Mouse (Mus musculus) midbrain, postnatal 0 days (tissue): ENCODE measurements around the gene Camta1. TPM values are rescaled to one million over a fixed set of nuclear protein-coding genes. Genes with fewer than 3 reads are reported as not detected.

Source experiments
- ATAC-seq: fragments of 200-750 bp; cut with Nextera tagmentation; 2 replicates; pipeline ENCODE4 v1.8.0; 2017; ENCODE audit warnings: moderate number of reproducible peaks, mild to moderate bottlenecking, moderate TSS enrichment, moderate library complexity; ENCODE audit not compliant: low FRiP score
- DNase-seq: peaks from one replicate; pipeline ENCODE4 v3.0.0-alpha.2; 2015; ENCODE audit warnings: low spot score
- H3K27ac ChIP-seq: fragments of 300-500 bp; sonication (generic); 2 replicates; pipeline ENCODE4 v1.5.1; 2014; ENCODE audit warnings: low read depth, mild to moderate bottlenecking, low read length, mixed read lengths
- H3K27me3 ChIP-seq: fragments of 300-500 bp; sonication (generic); 2 replicates; pipeline ENCODE4 v1.6.1; 2014; ENCODE audit warnings: low read length, control low read depth, mixed read lengths; ENCODE audit not compliant: insufficient read depth
- H3K36me3 ChIP-seq: fragments of 300-500 bp; sonication (generic); 2 replicates; pipeline ENCODE4 v1.6.1; 2014; ENCODE audit warnings: low read length, control low read depth, mixed read lengths; ENCODE audit not compliant: insufficient read depth
- H3K4me1 ChIP-seq: fragments of 300-500 bp; sonication (generic); 2 replicates; pipeline ENCODE4 v1.6.1; 2014; ENCODE audit warnings: mild to moderate bottlenecking, control low read depth, antibody characterized with exemption, low read length, mixed read lengths; ENCODE audit not compliant: insufficient read depth
- H3K4me2 ChIP-seq: fragments of 300-500 bp; sonication (generic); 2 replicates; pipeline ENCODE4 v1.6.1; 2014; ENCODE audit warnings: low read depth, mild to moderate bottlenecking, low read length, mixed read lengths; ENCODE audit not compliant: poor library complexity, severe bottlenecking
- H3K4me3 ChIP-seq: fragments of 300-500 bp; sonication (generic); 2 replicates; pipeline ENCODE4 v1.5.1; 2014; ENCODE audit warnings: low read depth, mild to moderate bottlenecking, low read length, moderate library complexity
- H3K9ac ChIP-seq: fragments of 300-500 bp; sonication (generic); replicated peaks from 2 replicates; pipeline ENCODE4 v1.6.1; 2014; ENCODE audit warnings: mild to moderate bottlenecking, low read length, moderate library complexity, mixed read lengths; ENCODE audit not compliant: poor library complexity, severe bottlenecking
- H3K9me3 ChIP-seq: fragments of 300-500 bp; sonication (generic); 2 replicates; pipeline ENCODE4 v1.6.1; 2016; ENCODE audit warnings: low read length, control low read depth
- CTCF ChIP-seq: IDR thresholded peaks from 2 replicates; pipeline ENCODE4 v1.5.1; 2016; ENCODE audit warnings: antibody characterized with exemption, mild to moderate bottlenecking
- WGBS: fragments of 180-500 bp; shearing (Covaris S2); extraction: QIAGEN DNeasy Blood & Tissue Kit; methylation state at CpG from one replicate; pipeline ENCODE4 v1.1.7; 2014; 5-methylcytosine and 5-hydroxymethylcytosine counted together
- polyA plus RNA-seq: library from polyadenylated mRNA; unstranded; fragments of >200 nt; fragmentation: Nextera tagmentation; extraction: Ambion mirVana; gene quantifications from 2 replicates; pipeline ENCODE4 v1.2.1, GENCODE M21; 2015
- total RNA-seq: library from RNA; depleted of rRNA; stranded (reverse); fragments of >200 nt; gene quantifications from 2 replicates; pipeline ENCODE4 v1.2.3, GENCODE M21; 2014

Gene Camta1
- total and polyA plus RNA-seq, 2 experiments from 2014 or later = 140 to 153 TPM

DNA sequence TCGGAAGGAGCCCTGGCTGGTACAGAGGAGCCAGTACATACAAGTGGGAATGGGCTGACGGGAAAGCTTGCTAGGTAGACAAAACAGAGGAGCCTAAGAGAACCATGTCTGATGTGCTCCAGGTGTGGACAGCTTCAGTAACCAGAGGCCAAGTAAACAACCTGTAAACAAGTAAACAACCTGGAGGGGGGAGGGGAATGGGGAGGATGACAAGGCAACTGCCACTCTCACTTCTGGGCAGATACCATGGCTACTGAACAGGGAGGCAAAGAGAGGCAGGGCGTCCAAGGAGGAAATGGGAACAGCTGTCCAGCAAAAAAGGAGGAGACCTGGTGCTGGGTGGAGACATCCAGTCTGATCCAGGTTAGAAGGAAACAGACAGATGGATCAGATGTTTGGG lies 88.0 kb downstream of the Camta1 start:
- Histone ChIP-seq H3K4me3 (no peak overlapping the region), H3K27me3 (no peaks in the 10 kb centered on the region), H3K4me2 (no peak overlapping the region), H3K36me3 (no peaks in the 10 kb centered on the region), H3K9ac (no peak overlapping the region), H3K27ac (no peak overlapping the region), H3K9me3 (no peaks in the 10 kb centered on the region), H3K4me1 (peaks cover 6% of the 10 kb centered on the region; the same call in 1 of the 2 replicates)
- 84% methylated on average over 3 of the region's 3 CpGs for WGBS
- ATAC-seq (no peak), DNase-seq (no peak)
- TF ChIP-seq CTCF = no peak

DNA sequence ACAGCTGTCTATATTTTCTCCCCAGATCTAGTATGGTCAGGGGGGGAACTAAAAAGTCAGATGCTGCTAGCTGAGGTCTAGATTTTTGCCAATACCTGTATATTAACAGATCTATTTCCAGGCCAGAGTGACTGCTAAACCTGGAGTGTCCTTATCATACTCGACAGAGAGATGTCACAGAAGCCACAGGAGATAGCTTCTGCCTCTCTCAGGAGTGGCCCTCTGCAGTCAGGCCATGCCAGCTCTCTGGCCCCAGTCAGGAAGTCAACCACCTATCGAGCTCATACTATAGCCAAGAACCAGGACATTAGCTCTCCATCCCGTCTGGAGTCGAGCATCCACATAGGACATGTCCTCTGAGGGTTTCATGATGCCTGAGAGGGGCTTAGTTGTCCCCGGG lies 88.7 kb downstream of the Camta1 start:
- no peak overlapping the region for H3K9ac ChIP-seq
- TF ChIP-seq CTCF = no peak
- no peaks in the 10 kb centered on the region for H3K36me3 ChIP-seq
- H3K27ac ChIP-seq = no peak overlapping the region
- no peaks in the 10 kb centered on the region for H3K27me3 ChIP-seq
- no peak for DNase-seq
- no peak overlapping the region for H3K4me2 ChIP-seq
- WGBS = 90% methylated on average over 5 of the region's 5 CpGs
- no peak for ATAC-seq
- H3K9me3 ChIP-seq = no peaks in the 10 kb centered on the region
- H3K4me1 ChIP-seq = peaks cover 6% of the 10 kb centered on the region; the same call in 1 of the 2 replicates
- no peak overlapping the region for H3K4me3 ChIP-seq

DNA sequence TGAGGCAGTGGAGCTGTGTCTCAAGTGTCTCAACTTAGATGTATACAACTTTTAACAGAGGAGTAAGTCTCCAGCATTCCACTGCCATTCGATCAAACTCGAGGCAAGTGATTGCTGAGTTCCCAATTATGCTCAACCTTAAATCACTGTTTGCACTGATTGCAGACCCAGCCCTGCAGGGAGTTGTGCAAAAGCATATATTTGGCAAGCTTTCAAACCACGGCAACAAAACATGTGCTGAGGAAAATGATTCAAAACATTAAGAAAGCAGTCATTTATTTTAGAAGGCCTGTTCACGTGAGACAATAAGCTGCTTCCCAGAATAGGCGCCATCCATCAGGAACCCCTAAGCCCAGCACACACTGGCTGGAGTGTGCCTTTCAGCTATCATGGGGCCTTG lies 91.0 kb downstream of the Camta1 start:
- Histone ChIP-seq H3K4me2 (no peak overlapping the region), H3K4me1 (peaks cover 12% of the 10 kb centered on the region; the same call in 1 of the 2 replicates), H3K9ac (no peak overlapping the region), H3K36me3 (no peaks in the 10 kb centered on the region), H3K27ac (no peak overlapping the region), H3K4me3 (no peak overlapping the region), H3K9me3 (no peaks in the 10 kb centered on the region), H3K27me3 (no peaks in the 10 kb centered on the region)
- ATAC-seq (no peak), DNase-seq (no peak)
- TF ChIP-seq CTCF = no peak
- WGBS = 62% methylated on average over 5 of the region's 5 CpGs

DNA sequence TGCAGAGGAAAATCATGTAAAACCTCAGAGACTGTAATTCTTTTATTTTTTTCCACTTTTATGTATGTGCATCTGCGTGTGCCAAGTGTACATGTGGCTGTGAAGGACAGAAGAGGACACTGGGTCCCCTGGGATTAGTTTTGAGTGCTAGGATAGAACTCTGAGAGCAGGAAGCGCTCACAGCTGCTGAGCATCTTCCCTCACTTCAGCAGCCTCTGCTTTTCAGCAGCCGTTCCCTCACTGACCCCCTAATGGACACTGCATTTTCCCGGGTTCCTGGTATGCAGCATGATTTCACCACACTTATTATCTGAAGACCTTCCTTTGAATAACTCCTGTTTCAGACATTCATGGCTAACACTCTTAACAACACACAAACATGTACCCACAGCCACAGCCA lies 93.9 kb downstream of the Camta1 start:
- H3K4me1 ChIP-seq = peaks cover 10% of the 10 kb centered on the region; the same call in 1 of the 2 replicates
- DNase-seq (no peak), ATAC-seq (no peak)
- no peak for TF ChIP-seq CTCF
- no peak overlapping the region for H3K4me3 ChIP-seq
- no peaks in the 10 kb centered on the region for H3K9me3 ChIP-seq
- H3K36me3 ChIP-seq = no peaks in the 10 kb centered on the region
- H3K4me2 ChIP-seq = no peak overlapping the region
- no peak overlapping the region for H3K9ac ChIP-seq
- WGBS = 80% methylated on average over 4 of the region's 4 CpGs
- H3K27me3 ChIP-seq = no peaks in the 10 kb centered on the region
- H3K27ac ChIP-seq = no peak overlapping the region

DNA sequence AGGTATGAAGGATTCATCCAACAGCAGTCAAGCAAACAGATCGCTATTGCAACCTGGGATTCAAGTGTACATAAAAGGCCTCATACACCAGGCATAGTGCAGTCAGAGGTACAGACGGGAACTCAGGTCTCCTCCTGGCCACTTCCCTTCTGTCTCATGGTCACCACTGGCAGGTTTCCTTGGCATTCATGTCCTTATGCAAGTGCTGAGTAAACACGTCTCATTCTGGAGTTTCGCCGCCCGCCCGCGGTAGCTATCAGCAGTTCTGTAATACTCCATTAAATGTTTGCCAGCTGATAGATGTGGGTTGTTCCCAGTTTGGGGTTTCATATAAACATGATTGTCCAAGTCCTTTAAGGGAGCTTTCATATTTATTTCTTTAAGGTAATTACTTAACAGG lies 94.3 kb downstream of the Camta1 start:
- H3K27me3 ChIP-seq = no peaks in the 10 kb centered on the region
- H3K4me2 ChIP-seq = no peak overlapping the region
- 89% methylated on average over 8 of the region's 8 CpGs for WGBS
- H3K9me3 ChIP-seq = no peaks in the 10 kb centered on the region
- no peak overlapping the region for H3K27ac ChIP-seq
- H3K4me1 ChIP-seq = peaks cover 10% of the 10 kb centered on the region; the same call in 1 of the 2 replicates
- no peak for TF ChIP-seq CTCF
- no peaks in the 10 kb centered on the region for H3K36me3 ChIP-seq
- H3K4me3 ChIP-seq = no peak overlapping the region
- H3K9ac ChIP-seq = no peak overlapping the region
- DNase-seq (no peak), ATAC-seq (no peak)

DNA sequence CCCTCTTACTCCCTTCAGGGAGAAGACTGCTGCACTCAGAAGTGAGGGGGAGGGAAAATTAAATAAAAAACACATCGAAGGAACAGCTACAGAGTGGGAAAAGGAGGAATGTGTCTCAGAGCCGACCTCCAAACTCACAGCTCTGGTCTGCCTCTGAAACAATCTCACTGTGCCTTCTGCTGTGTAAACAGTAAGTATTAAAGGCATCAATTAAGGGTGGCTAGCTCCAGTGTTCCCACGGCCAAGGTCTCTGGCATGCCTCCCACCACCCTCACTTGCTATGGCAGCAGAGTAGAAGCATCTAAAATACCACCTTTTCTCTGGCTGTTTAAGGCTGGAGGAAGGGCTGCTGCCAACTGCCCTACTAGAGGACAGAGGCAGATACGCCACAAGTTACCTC lies 96.3 kb downstream of the Camta1 start:
- Histone ChIP-seq H3K4me2 (no peak overlapping the region), H3K4me1 (peaks cover 10% of the 10 kb centered on the region; the same call in 1 of the 2 replicates), H3K4me3 (no peak overlapping the region), H3K36me3 (no peaks in the 10 kb centered on the region), H3K27ac (no peak overlapping the region), H3K9me3 (no peaks in the 10 kb centered on the region), H3K27me3 (no peaks in the 10 kb centered on the region), H3K9ac (no peak overlapping the region)
- peak; percentile 55 for DNase-seq
- WGBS = 50% methylated on average over 4 of the region's 4 CpGs
- no peak for TF ChIP-seq CTCF
- no peak for ATAC-seq
